Mouse (Mus musculus): ENCODE measurements around the gene Rabepk.
"Not testable (repeated sequence)": the region's sequence is repeated elsewhere in the genome, so short reads cannot be mapped to it uniquely, and the experiment has no call there.

Gene Rabepk

DNA sequence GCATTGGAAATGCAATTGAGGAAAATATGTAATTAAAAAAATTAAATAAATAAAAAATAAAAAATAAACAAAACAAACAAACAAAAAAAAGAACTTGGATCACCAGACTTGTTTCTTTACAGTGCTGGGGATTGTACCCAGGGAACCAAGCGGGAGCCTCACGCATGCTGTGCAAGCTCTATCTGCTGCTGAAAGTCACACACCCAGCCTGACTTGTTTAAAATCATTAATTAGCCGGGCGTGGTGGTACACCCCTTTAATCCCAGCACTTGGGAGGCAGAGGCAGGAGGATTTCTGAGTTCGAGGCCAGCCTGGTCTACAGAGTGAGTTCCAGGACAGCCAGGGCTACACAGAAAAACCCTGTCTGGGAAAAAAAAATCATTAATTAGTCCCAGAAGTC lies 38.4 kb downstream of the Rabepk start:
- not testable (repeated sequence) for DNase-seq

DNA sequence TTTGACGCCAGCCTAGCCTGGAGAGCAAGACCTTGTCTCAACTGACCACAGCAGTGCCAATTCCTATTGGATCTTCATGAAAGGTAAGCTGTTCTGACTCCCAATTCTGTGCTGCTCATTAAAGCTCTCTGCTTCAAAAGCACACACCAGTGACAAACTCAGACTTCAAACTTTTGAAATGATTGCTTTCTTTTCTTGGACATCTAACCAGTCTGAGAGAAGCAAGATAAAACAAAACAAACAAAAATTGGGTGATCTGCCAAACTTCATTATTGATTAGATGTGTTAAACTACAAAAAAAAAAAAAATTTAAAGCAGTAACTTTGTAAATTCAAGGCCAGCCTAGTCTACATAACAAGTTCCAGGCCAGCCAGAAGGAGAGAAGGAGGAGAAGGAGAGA lies 42.4 kb downstream of the Rabepk start:
- DNase-seq = no peak

GRCm38 (mm10) chr2:34754551-34755358 lies 45.0 kb downstream of the Rabepk start, which contains the start of gene Gapvd1:
Gapvd1 (minus strand) TSS chr2:34755232.
- DNase-seq = peak; percentile 34

GRCm38 (mm10) chr2:34753811-34754550 lies 45.7 kb downstream of the Rabepk start:
- DNase-seq = peak; percentile 93

GRCm38 (mm10) chr2:34750245-34750644 lies 49.5 kb downstream of the Rabepk start:
- no peak for DNase-seq

GRCm38 (mm10) chr2:34748479-34748878 lies 51.2 kb downstream of the Rabepk start:
- DNase-seq = no peak

DNA sequence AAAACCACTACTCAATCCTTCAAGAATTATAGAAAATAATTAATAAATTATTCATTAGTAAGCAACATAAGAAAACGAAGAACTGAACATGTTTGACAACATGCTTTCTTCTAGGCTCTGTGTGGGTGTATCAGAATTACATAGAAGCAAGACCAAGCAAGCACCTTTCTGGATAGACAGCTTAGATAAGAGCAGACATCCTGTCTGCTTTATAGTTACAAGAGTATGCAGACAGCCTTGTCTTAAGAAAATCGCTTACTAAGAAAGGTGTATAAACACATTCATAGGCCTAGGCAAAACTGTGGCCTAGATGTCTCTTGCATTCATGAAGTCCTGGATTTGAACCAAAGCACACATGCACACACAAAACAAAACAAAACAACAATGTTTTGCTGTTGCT lies 54.0 kb downstream of the Rabepk start:
- no peak for DNase-seq

DNA sequence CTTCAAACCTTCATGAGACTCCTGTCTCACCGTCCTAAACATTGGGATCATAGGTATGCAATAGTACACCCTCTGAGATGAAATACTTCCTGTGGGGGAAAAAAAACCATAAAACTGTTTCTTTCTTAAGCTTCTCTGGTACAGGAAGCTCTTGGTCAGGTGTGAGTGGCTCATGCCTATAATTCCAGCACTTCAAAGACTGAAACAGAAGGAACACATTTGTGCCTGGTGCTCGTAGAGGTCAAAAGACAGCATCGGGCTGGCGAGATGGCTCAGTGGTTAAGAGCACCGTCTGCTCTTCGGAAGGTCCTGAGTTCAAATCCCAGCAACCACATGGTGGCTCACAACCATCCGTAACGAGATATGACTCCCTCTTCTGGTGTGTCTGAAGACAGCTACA lies 55.2 kb downstream of the Rabepk start:
- DNase-seq = no peak

GRCm38 (mm10) chr2:34742675-34743074 lies 57.0 kb downstream of the Rabepk start:
- no peak for DNase-seq

- no peak for DNase-seq
Observed at GRCm38 (mm10) chr2:34741390-34742159, 58.1 kb downstream of the Rabepk start.

- no peak for DNase-seq
Observed at GRCm38 (mm10) chr2:34739684-34740391, 59.9 kb downstream of the Rabepk start.

DNA sequence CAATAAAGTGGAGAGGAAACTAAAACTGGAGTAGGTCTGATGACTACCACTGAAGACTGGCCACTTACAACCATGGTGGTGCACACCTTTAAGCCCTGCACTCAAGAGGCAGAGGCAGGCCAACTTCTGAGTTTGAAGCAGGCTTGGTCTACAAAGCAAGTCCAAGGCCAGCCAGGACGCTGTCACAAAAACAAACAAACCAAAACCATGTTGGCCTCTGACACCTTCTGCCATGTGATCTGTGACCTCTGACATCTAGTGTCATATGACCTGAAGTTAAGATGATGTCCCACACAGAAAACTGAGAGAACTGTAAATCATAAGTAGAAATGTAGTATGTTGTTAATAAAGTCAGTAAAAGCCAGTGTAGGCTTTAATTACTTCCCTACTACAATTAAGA lies 61.8 kb downstream of the Rabepk start:
- DNase-seq = no peak

- DNase-seq = no peak
Observed at GRCm38 (mm10) chr2:34736626-34737025, 63.1 kb downstream of the Rabepk start.

Measured in kidney, postnatal 14 days (tissue).